ENCODE assay signal across 10 mouse cellular contexts in genomic region chr7:144074718-144075117, GRCm38 (mm10).
DNase-seq lines count a peak whose midpoint lies in the region; ATAC-seq and TF ChIP-seq lines count a peak whose summit lies in the region.
"Had no signal": no experiment of that assay in that cellular context is flagged by ENCODE, and none has a peak within 500 bp of the region (broad histone marks: within the 10 kb centered on the region; RNA-seq: fewer than 3 reads in every experiment).

No protein-coding gene starts in this region.

- no peak overlapping the region for H3K9ac ChIP-seq in midbrain, embryonic 14.5 days (replicated peaks; ENCODE audit: low read length)
- no peak overlapping the region for H3K9ac ChIP-seq in midbrain, embryonic 15.5 days
- no peak overlapping the region for H3K9ac ChIP-seq in liver, postnatal 0 days (replicated peaks)
- H3K9ac ChIP-seq: heart, embryonic 13.5 days; stomach, embryonic 15.5 days had no signal

- no peaks in the 10 kb centered on the region for H3K27me3 ChIP-seq in midbrain, embryonic 14.5 days (ENCODE audit: control insufficient read depth, insufficient read depth, low read length)
- H3K27me3 ChIP-seq in midbrain, embryonic 15.5 days (replicated peaks): no peaks in the 10 kb centered on the region
- no peaks in the 10 kb centered on the region for H3K27me3 ChIP-seq in liver, postnatal 0 days (ENCODE audit: insufficient read depth, low read length)
- H3K27me3 ChIP-seq: stomach, embryonic 15.5 days had no signal

- H3K4me3 ChIP-seq in midbrain, embryonic 14.5 days (replicated peaks; ENCODE audit: low read depth, low read length): no peak overlapping the region
- H3K4me3 ChIP-seq in midbrain, embryonic 15.5 days: no peak overlapping the region
- H3K4me3 ChIP-seq in embryonic fibroblast, embryonic 13.5 days (ENCODE audit: insufficient read depth, low read length): no peak overlapping the region
- no peak overlapping the region for H3K4me3 ChIP-seq in liver, postnatal 0 days (ENCODE audit: low read depth, low read length)
- H3K4me3 ChIP-seq: heart, embryonic 13.5 days; stomach, embryonic 15.5 days had no signal

- H3K4me1 ChIP-seq in midbrain, embryonic 14.5 days (ENCODE audit: control insufficient read depth, insufficient read depth, low read length): no peaks in the 10 kb centered on the region
- H3K4me1 ChIP-seq in midbrain, embryonic 15.5 days: no peaks in the 10 kb centered on the region
- H3K4me1 ChIP-seq in embryonic fibroblast, embryonic 13.5 days (ENCODE audit: control insufficient read depth, insufficient read depth, low read length): no peaks in the 10 kb centered on the region
- no peaks in the 10 kb centered on the region for H3K4me1 ChIP-seq in liver, postnatal 0 days (ENCODE audit: insufficient read depth)
- H3K4me1 ChIP-seq: heart, embryonic 13.5 days; stomach, embryonic 15.5 days had no signal

- H3K4me2 ChIP-seq in midbrain, embryonic 14.5 days (ENCODE audit: low read length): no peak overlapping the region
- H3K4me2 ChIP-seq in midbrain, embryonic 15.5 days: no peak overlapping the region
- H3K4me2 ChIP-seq in liver, postnatal 0 days (ENCODE audit: low read depth, low read length): no peak overlapping the region
- H3K4me2 ChIP-seq: heart, embryonic 13.5 days; stomach, embryonic 15.5 days had no signal

- TF ChIP-seq POLR2A in embryonic fibroblast, embryonic 13.5 days (IDR thresholded peaks at IDR 0.05; ENCODE audit: low read depth, low read length): no peak

- ATAC-seq in midbrain, embryonic 14.5 days (ENCODE audit: low FRiP score, low TSS enrichment): no peak
- ATAC-seq in midbrain, embryonic 15.5 days (replicated peaks): no peak
- ATAC-seq in liver, postnatal 0 days: no peak

- DNase-seq in midbrain, embryonic 14.5 days: peak; percentile 90
- peak; percentile 77 for DNase-seq in adrenal gland, postnatal 36 days
- DNase-seq in kidney, postnatal 14 days: peak; percentile 56
- DNase-seq in liver, postnatal 0 days: peak; percentile 69
- DNase-seq in right cerebral cortex, adult 18-20 months: peak; percentile 57
- peak; percentile 44 to 61 for DNase-seq in urinary bladder, postnatal 36 days (ENCODE audit: low spot score in 2 of 2)

- TF ChIP-seq CTCF in embryonic fibroblast, embryonic 13.5 days (IDR thresholded peaks at IDR 0.05; ENCODE audit: borderline replicate concordance, insufficient read depth, low read length): peak; percentile 68
- TF ChIP-seq CTCF in liver, postnatal 0 days (IDR thresholded peaks at IDR 0.05; ENCODE audit: low read depth): peak; percentile 77

- no peaks in the 10 kb centered on the region for H3K9me3 ChIP-seq in midbrain, embryonic 14.5 days (ENCODE audit: control insufficient read depth, low read length)
- no peaks in the 10 kb centered on the region for H3K9me3 ChIP-seq in midbrain, embryonic 15.5 days
- H3K9me3 ChIP-seq in liver, postnatal 0 days (ENCODE audit: low read length): no peaks in the 10 kb centered on the region
- H3K9me3 ChIP-seq: heart, embryonic 13.5 days; stomach, embryonic 15.5 days had no signal

- H3K36me3 ChIP-seq in midbrain, embryonic 14.5 days (ENCODE audit: control insufficient read depth, insufficient read depth, low read length): no peaks in the 10 kb centered on the region
- no peaks in the 10 kb centered on the region for H3K36me3 ChIP-seq in midbrain, embryonic 15.5 days (replicated peaks)
- no peaks in the 10 kb centered on the region for H3K36me3 ChIP-seq in liver, postnatal 0 days (replicated peaks; ENCODE audit: insufficient read depth, low read length)
- H3K36me3 ChIP-seq: heart, embryonic 13.5 days; stomach, embryonic 15.5 days had no signal

- TF ChIP-seq EP300 in liver, postnatal 0 days (IDR thresholded peaks at IDR 0.05; ENCODE audit: low read depth): no peak

- WGBS in midbrain, embryonic 14.5 days: 18% methylated on average over 3 of the region's 3 CpGs
- 27% methylated on average over 3 of the region's 3 CpGs for WGBS in midbrain, embryonic 15.5 days
- 15% methylated on average over 3 of the region's 3 CpGs for WGBS in liver, postnatal 0 days (ENCODE audit: insufficient replicate concordance)

- no peak overlapping the region for H3K27ac ChIP-seq in midbrain, embryonic 14.5 days (replicated peaks; ENCODE audit: low read depth, low read length)
- no peak overlapping the region for H3K27ac ChIP-seq in midbrain, embryonic 15.5 days
- no peak overlapping the region for H3K27ac ChIP-seq in embryonic fibroblast, embryonic 13.5 days (ENCODE audit: insufficient read depth, low read length)
- H3K27ac ChIP-seq in liver, postnatal 0 days (ENCODE audit: low read depth): no peak overlapping the region
- H3K27ac ChIP-seq: heart, embryonic 13.5 days; stomach, embryonic 15.5 days had no signal
